Mouse (Mus musculus) intestine, postnatal 0 days (tissue): ENCODE results near the gene Psors1c2. TPM values are rescaled to one million over a fixed set of nuclear protein-coding genes. Genes with fewer than 3 reads are reported as not detected.
"Not testable (repeated sequence)": the region's sequence is repeated elsewhere in the genome, so short reads cannot be mapped to it uniquely, and the experiment has no call there.

Experiments
- ATAC-seq: fragments of 200-750 bp; cut with Nextera tagmentation; 2 replicates; pipeline ENCODE4 v1.8.0; 2017; ENCODE audit warnings: mild to moderate bottlenecking, moderate TSS enrichment, moderate library complexity
- H3K27ac ChIP-seq: fragments of 300-500 bp; sonication (generic); 2 replicates; pipeline ENCODE4 v1.5.1; 2014; ENCODE audit warnings: mild to moderate bottlenecking, low read depth, low read length, moderate library complexity
- H3K27me3 ChIP-seq: fragments of 300-500 bp; sonication (generic); replicated peaks from 2 replicates; pipeline ENCODE4 v1.6.1; 2014; ENCODE audit warnings: low read length, mixed read lengths; ENCODE audit not compliant: control insufficient read depth, insufficient read depth
- H3K36me3 ChIP-seq: fragments of 300-500 bp; sonication (generic); 2 replicates; pipeline ENCODE4 v1.6.1; 2014; ENCODE audit warnings: mild to moderate bottlenecking, moderate library complexity; ENCODE audit not compliant: control insufficient read depth, insufficient read depth
- H3K4me1 ChIP-seq: fragments of 300-500 bp; sonication (generic); replicated peaks from 2 replicates; pipeline ENCODE4 v1.6.1; 2014; ENCODE audit warnings: antibody characterized with exemption, low read length, mixed read lengths; ENCODE audit not compliant: control insufficient read depth, insufficient read depth
- H3K4me2 ChIP-seq: fragments of 300-500 bp; sonication (generic); replicated peaks from 2 replicates; pipeline ENCODE4 v1.6.1; 2014; ENCODE audit warnings: low read depth, mild to moderate bottlenecking, moderate library complexity
- H3K4me3 ChIP-seq: fragments of 300-500 bp; sonication (generic); 2 replicates; pipeline ENCODE4 v1.5.1; 2014; ENCODE audit warnings: low read depth, low read length
- H3K9ac ChIP-seq: fragments of 300-500 bp; sonication (generic); 2 replicates; pipeline ENCODE4 v1.6.1; 2014; ENCODE audit warnings: mild to moderate bottlenecking, low read depth, low read length
- H3K9me3 ChIP-seq: fragments of 300-500 bp; sonication (generic); 2 replicates; pipeline ENCODE4 v1.6.1; 2016; ENCODE audit warnings: mixed run types; ENCODE audit not compliant: control insufficient read depth
- CTCF ChIP-seq: sonication (generic); IDR thresholded peaks from 2 replicates; pipeline ENCODE4 v1.5.1; 2016; ENCODE audit warnings: low read depth, mild to moderate bottlenecking, control low read depth, antibody characterized with exemption, moderate library complexity
- WGBS: fragments of 180-500 bp; shearing (Covaris S2); extraction: QIAGEN DNeasy Blood & Tissue Kit; methylation state at CpG from one replicate; pipeline ENCODE4 v1.1.7; 2014; 5-methylcytosine and 5-hydroxymethylcytosine counted together
- polyA plus RNA-seq: library from polyadenylated mRNA; unstranded; fragments of >200 nt; fragmentation: Nextera tagmentation; extraction: Ambion mirVana; gene quantifications from 2 replicates; pipeline ENCODE4 v1.2.1, GENCODE M21; 2015

Gene Psors1c2
- polyA plus RNA-seq, 1 experiment from 2014 or later, result not detected

DNA sequence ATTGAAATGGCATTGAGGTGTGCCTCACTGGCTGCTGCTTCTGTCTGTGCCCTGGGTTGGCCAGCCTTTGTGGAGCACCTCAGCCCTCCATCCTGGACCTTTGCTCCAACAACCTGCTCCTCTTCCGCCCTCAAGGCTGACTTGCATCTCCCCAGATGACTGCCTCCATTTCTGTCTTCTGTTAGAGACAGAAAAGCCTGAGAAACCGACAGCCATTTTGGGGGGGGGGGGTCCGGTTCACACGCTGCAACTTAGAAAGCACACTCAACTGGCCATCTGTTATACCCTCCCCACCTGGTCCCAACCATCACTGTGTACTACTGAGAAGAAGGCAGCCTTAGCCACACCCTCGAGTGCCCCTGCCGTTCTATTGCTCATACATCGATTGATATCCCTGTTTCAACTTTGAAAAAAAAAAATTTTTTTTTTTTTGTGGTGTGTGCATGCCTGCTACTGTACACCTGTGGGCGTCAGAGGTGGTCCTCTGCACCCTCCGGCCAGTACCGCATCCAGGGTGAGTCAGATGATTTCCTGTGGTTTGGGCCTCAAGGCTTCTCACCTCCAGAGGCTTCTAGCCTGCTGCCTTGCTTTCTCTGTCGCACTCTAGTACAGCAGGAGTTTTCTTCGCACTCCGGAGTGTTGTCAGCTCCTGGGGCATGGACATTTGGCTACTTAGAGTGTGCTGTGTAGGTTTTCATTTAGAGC lies 25.3 kb upstream of the Psors1c2 start:
- TF ChIP-seq CTCF, result no peak
- Histone ChIP-seq H3K4me1 (no peaks in the 10 kb centered on the region), H3K4me2 (no peak overlapping the region), H3K4me3 (no peak overlapping the region), H3K9me3 (no peaks in the 10 kb centered on the region), H3K36me3 (no peaks in the 10 kb centered on the region), H3K27ac (no peak overlapping the region), H3K9ac (no peak overlapping the region), H3K27me3 (no peaks in the 10 kb centered on the region)
- WGBS, result 42% methylated on average over 13 of the region's 13 CpGs
- no peak for ATAC-seq

DNA sequence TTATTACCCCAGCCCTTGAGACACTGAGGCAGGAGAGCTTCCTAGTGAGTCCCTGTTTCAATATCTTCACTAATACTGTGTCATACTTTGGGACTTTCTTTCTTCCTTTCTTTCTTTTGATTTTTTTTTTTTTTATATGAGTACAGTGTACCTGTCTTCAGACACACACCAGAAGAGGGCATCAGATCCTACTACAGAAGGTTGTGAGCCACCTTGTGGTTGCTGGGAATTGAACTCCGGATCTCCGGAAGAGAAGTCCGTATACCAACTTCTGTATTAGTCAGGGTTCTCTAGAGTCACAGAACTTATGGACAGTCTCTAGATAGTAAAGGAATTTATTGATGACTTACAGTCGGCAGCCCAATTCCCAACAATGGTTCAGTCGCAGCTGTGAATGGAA lies 24.7 kb upstream of the Psors1c2 start:
- 60% methylated on average over 4 of the region's 5 CpGs for WGBS
- not testable (repeated sequence) for H3K27ac ChIP-seq, H3K9me3 ChIP-seq, H3K4me2 ChIP-seq, ATAC-seq, H3K4me1 ChIP-seq, H3K27me3 ChIP-seq, H3K36me3 ChIP-seq, H3K9ac ChIP-seq, H3K4me3 ChIP-seq
- peak; percentile 35 for TF ChIP-seq CTCF

DNA sequence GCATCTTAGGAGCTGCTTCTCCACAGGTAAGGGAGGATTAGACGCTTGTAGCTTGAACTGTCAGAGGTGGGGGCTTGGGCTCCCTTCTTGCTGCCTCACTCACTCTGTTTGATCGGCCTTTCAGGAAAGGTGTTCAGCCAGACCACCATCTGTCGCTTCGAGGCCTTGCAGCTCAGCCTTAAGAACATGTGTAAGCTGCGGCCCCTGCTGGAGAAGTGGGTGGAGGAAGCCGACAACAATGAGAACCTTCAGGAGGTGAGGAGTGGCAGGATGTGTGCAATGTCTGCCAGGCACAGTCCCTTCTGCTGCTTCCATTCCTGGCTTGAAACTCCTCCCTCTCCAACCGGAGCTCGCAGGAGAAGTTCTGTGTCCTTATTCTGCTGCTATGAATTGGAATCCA lies 23.7 kb upstream of the Psors1c2 start:
- no peak overlapping the region for H3K4me2 ChIP-seq
- H3K36me3 ChIP-seq, result 0 out of 2 replicates have a peak, but pooled peaks cover 5% of the 10 kb centered on the region
- H3K4me3 ChIP-seq, result no peak overlapping the region
- H3K27ac ChIP-seq, result no peak overlapping the region
- 16% methylated on average over 8 of the region's 8 CpGs for WGBS
- no peaks in the 10 kb centered on the region for H3K4me1 ChIP-seq
- H3K9ac ChIP-seq, result no peak overlapping the region
- H3K27me3 ChIP-seq, result no peaks in the 10 kb centered on the region
- H3K9me3 ChIP-seq, result no peaks in the 10 kb centered on the region
- peak; percentile 76 for TF ChIP-seq CTCF
- ATAC-seq, result peak; percentile 8; the same call in 1 of the 2 replicates

DNA sequence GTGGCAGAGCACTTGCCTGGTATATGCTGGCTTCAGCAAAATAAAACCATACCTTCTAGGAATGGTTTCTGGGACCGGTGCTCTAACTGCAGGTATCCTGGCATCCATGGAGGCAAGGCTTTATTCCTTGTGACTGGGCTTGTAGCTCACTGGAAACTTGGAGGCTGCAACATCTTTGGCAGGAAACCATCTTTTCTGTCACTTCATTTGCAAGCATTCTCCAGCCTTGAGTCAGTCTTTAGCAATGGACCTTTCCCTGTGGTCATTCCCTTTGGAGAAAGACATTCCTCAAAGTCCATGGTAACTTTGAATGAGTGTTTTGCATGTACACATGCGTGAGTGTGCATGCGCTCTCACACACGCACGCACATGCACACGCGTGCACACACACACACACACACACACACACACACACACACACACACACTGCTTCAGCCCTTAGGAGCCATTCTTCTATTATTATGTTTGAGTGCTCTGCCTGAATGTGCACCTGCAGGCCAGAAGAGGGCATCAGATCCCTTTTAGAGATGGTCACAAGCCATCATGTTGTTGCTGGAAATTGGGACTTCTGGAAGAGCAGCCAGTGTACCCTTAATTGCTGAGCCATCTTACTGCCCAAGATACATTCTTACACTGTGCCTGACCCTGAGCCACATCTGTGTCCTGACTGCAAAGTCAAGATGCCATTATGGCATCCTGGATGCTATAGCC lies 19.9 kb upstream of the Psors1c2 start:
- no peak overlapping the region for H3K4me2 ChIP-seq
- H3K9ac ChIP-seq, result no peak overlapping the region
- TF ChIP-seq CTCF, result peak; percentile 66
- 0 out of 2 replicates have a peak, but pooled peaks cover 5% of the 10 kb centered on the region for H3K36me3 ChIP-seq
- no peaks in the 10 kb centered on the region for H3K27me3 ChIP-seq
- H3K4me3 ChIP-seq, result no peak overlapping the region
- H3K4me1 ChIP-seq, result no peaks in the 10 kb centered on the region; the same call in none of the 2 replicates
- H3K27ac ChIP-seq, result no peak overlapping the region
- H3K9me3 ChIP-seq, result no peaks in the 10 kb centered on the region
- WGBS, result 95% methylated on average over 7 of the region's 7 CpGs
- ATAC-seq, result no peak

DNA sequence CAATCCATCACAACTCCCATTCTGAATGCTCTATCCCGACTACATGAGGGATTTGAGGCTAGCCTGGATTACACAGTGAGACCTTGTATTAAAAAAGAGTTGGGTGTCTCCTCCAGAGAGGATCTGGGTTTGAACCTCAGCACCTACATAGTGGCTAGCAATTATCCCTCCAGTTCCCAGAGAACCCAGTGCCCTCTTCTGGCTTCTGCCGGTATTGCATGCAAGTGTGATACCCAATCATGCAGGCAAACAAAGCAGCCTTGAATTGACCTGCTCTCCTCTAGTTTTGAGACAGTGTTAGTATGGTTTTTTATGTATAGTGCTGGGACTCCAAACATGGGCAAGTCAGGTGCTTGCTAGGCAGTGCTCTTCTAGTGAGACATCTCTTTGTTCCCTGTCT lies 19.1 kb upstream of the Psors1c2 start:
- Histone ChIP-seq H3K4me2 (no peak overlapping the region), H3K9ac (no peak overlapping the region), H3K27me3 (no peaks in the 10 kb centered on the region), H3K9me3 (no peaks in the 10 kb centered on the region), H3K36me3 (0 out of 2 replicates have a peak, but pooled peaks cover 5% of the 10 kb centered on the region), H3K27ac (no peak overlapping the region), H3K4me3 (no peak overlapping the region), H3K4me1 (no peaks in the 10 kb centered on the region; the same call in none of the 2 replicates)
- no peak for ATAC-seq
- peak; percentile 86 for TF ChIP-seq CTCF
- WGBS, result 20% methylated on average over 2 of the region's 2 CpGs

DNA sequence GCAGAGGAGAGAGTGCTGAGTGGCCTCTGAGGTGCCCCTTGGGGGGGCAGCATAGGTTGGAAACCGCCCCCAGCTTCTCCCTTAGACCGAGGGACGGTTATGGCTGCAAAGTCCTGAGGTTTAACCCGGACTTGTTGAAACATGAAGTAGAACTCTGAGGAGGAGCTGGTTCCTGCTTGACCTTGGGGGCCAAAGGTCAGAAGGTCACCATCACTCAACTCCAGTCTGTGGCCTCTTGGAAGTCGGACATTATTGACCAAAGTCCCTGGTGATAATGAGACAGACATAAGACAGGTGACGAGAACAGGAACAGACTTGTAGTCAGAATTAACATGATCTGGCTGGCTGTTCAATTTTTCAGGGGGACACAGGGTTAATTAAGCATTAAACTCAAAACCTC lies 18.2 kb upstream of the Psors1c2 start:
- no peaks in the 10 kb centered on the region for H3K27me3 ChIP-seq
- no peak overlapping the region for H3K9ac ChIP-seq
- TF ChIP-seq CTCF, result no peak
- no peaks in the 10 kb centered on the region; the same call in none of the 2 replicates for H3K4me1 ChIP-seq
- H3K36me3 ChIP-seq, result 0 out of 2 replicates have a peak, but pooled peaks cover 5% of the 10 kb centered on the region
- 54% methylated on average over 6 of the region's 6 CpGs for WGBS
- H3K4me3 ChIP-seq, result no peak overlapping the region
- H3K4me2 ChIP-seq, result peak overlapping the region; percentile 89
- ATAC-seq, result no peak
- H3K9me3 ChIP-seq, result no peaks in the 10 kb centered on the region
- no peak overlapping the region for H3K27ac ChIP-seq
